Mouse (Mus musculus): ENCODE measurements at regions not wholly inside any gene's neighbourhood (a gene's known extent, or its start where the extent isn't known, plus 50 kb on each side); places are given as distances from the start of the nearest gene placed in this dataset.

DNA sequence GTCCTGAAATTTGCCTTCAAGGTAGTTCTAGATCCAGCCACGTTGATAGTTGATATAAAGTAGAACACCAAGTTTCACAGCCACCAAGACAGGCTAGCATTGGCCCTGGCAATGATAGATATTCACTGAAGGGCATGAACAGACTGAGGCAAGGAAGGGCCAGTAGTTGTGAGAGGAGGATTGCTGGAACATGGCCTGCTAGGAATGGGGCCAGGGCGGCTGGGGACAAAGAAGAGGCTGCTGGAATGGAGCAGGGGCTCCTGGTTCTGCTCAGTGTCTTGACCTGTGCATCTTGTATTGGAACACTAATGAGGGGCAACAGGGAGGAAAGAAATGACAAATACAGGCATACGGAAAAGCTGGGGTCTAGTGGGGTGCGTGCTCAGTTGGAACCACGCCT is 123.0 kb downstream of the Tmem18 start:
- no peak for TF ChIP-seq POLR2A (IDR thresholded peaks at IDR 0.05; ENCODE audit: borderline replicate concordance, extremely low read depth, insufficient read depth, insufficient read length, poor library complexity, severe bottlenecking)
- no peak for TF ChIP-seq CTCF (IDR thresholded peaks at IDR 0.05; ENCODE audit: borderline replicate concordance, extremely low read depth, insufficient read depth, insufficient read length)
